Mouse (Mus musculus): Measurements from ENCODE around the gene Coro1c.

Coro1c gene

GRCm38 (mm10) chr5:113796401-113797148 is 112.0 kb downstream of the Coro1c start:
- no peak for DNase-seq (ENCODE audit: low spot score)
